Mouse (Mus musculus): ENCODE data around the gene Kcnc3.

- TF ChIP-seq POLR2A (IDR thresholded peaks at IDR 0.05; ENCODE audit: extremely low read depth, insufficient read depth, low read length) (no peak), CTCF (IDR thresholded peaks at IDR 0.05; ENCODE audit: extremely low read depth, insufficient read depth, low read length) (peak; percentile 90)
Observed at GRCm38 (mm10) chr7:44649990-44650389, 59.5 kb downstream of the Kcnc3 start.
